Mouse (Mus musculus) CH12.LX (cell line): ENCODE measurements around the gene Tmem179b. TPM values are rescaled to one million over a fixed set of nuclear protein-coding genes. Genes with fewer than 3 reads are reported as not detected.

Source experiments
- DNase-seq: peaks from one replicate; pipeline ENCODE4 v3.0.0-alpha.2; 2013; ENCODE audit errors: extremely low read depth
- H3K27ac ChIP-seq: 2 replicates; pipeline ENCODE4 v1.5.1; 2012; ENCODE audit warnings: low read depth, mild to moderate bottlenecking, control low read depth, moderate library complexity; ENCODE audit not compliant: insufficient read depth
- H3K27me3 ChIP-seq: replicated peaks from 2 replicates; pipeline ENCODE3; 2012; ENCODE audit warnings: inconsistent platforms
- H3K36me3 ChIP-seq, 2 experiments: replicated peaks in 1 of 2; 2 replicates each; pipeline versions ENCODE3 to v1.6.1; 2012; ENCODE audit warnings: inconsistent platforms in 1 of 2, low read length in 1 of 2, mild to moderate bottlenecking in 1 of 2, mixed read lengths in 1 of 2, moderate library complexity in 1 of 2; ENCODE audit not compliant: control insufficient read depth in 1 of 2, insufficient read depth in 1 of 2
- H3K4me1 ChIP-seq, 2 experiments: 2 replicates each; pipeline ENCODE4 v1.6.1; 2012; ENCODE audit warnings: inconsistent platforms in 1 of 2, moderate library complexity in 1 of 2; ENCODE audit not compliant: insufficient read depth in 2 of 2, control insufficient read depth in 1 of 2
- H3K4me2 ChIP-seq: 2 replicates; pipeline ENCODE4 v1.6.1; 2012; ENCODE audit warnings: low read depth, mild to moderate bottlenecking, control low read depth; ENCODE audit not compliant: poor library complexity, insufficient read depth, severe bottlenecking
- H3K4me3 ChIP-seq, 3 experiments: fragments of 150-350 bp in 1 of 3; sonication (generic) in 1 of 3; replicated peaks in 1 of 3; 2 replicates each; pipeline versions ENCODE3 to v1.5.1; 2011 to 2012; ENCODE audit warnings: low read depth in 2 of 3, low read length in 2 of 3, mild to moderate bottlenecking in 2 of 3, moderate library complexity in 2 of 3, control low read depth in 1 of 3, improper control_type of control experiment in 1 of 3, inconsistent platforms in 1 of 3, mixed read lengths in 1 of 3; ENCODE audit not compliant: poor library complexity in 1 of 3
- H3K79me2 ChIP-seq: replicated peaks from 2 replicates; pipeline ENCODE4 v1.6.1; 2012; ENCODE audit warnings: mild to moderate bottlenecking, moderate library complexity; ENCODE audit not compliant: control insufficient read depth, poor library complexity, insufficient read depth, severe bottlenecking; ENCODE audit errors: extremely low read depth
- H3K9ac ChIP-seq: 2 replicates; pipeline ENCODE4 v1.6.1; 2012; ENCODE audit warnings: low read depth, mild to moderate bottlenecking, control low read depth, moderate library complexity; ENCODE audit not compliant: insufficient read depth
- H3K9me3 ChIP-seq: replicated peaks from 2 replicates; pipeline ENCODE3; 2012; ENCODE audit warnings: low read length, inconsistent platforms, mixed read lengths
- CHD2 ChIP-seq: IDR thresholded peaks from 2 replicates; pipeline ENCODE4 v1.6.1; 2011; ENCODE audit warnings: low read length, improper control_type of control experiment
- ETS1 ChIP-seq: conservative IDR thresholded peaks from 2 replicates; pipeline ENCODE4 v1.6.1; 2012; ENCODE audit warnings: low read depth, mild to moderate bottlenecking, inconsistent platforms, low read length, improper control_type of control experiment, moderate library complexity
- JUN ChIP-seq: IDR thresholded peaks from 2 replicates; pipeline ENCODE4 v1.6.1; 2011; ENCODE audit warnings: low read depth, mild to moderate bottlenecking, low read length, improper control_type of control experiment, moderate library complexity; ENCODE audit not compliant: insufficient read depth
- JUND ChIP-seq: conservative IDR thresholded peaks from 2 replicates; pipeline ENCODE4 v1.6.1; 2011; ENCODE audit warnings: low read depth, low read length, improper control_type of control experiment
- KAT2A ChIP-seq: IDR thresholded peaks from 2 replicates; pipeline ENCODE4 v1.6.1; 2012; ENCODE audit warnings: low read length, improper control_type of control experiment, inconsistent platforms; ENCODE audit not compliant: insufficient replicate concordance
- MAX ChIP-seq: IDR thresholded peaks from 2 replicates; pipeline ENCODE4 v1.6.1; 2011; ENCODE audit warnings: low read length, improper control_type of control experiment
- MEF2A ChIP-seq: IDR thresholded peaks from 2 replicates; pipeline ENCODE4 v1.6.1; 2014; ENCODE audit warnings: low read depth, mild to moderate bottlenecking, inconsistent platforms, low read length, improper control_type of control experiment, borderline replicate concordance
- MXI1 ChIP-seq: IDR thresholded peaks from 2 replicates; pipeline ENCODE4 v1.6.1; 2011; ENCODE audit warnings: mild to moderate bottlenecking, low read depth, low read length, improper control_type of control experiment
- MYC ChIP-seq: IDR thresholded peaks from 2 replicates; pipeline ENCODE4 v1.6.1; 2011; ENCODE audit warnings: low read depth, mild to moderate bottlenecking, improper control_type of control experiment, low read length
- NELFE ChIP-seq: IDR thresholded peaks from 2 replicates; pipeline ENCODE4 v1.6.1; 2011; ENCODE audit warnings: low read depth, low read length, improper control_type of control experiment
- POLR2A ChIP-seq: IDR thresholded peaks from 2 replicates; pipeline ENCODE4 v1.6.1; 2011; ENCODE audit warnings: low read depth, mild to moderate bottlenecking, improper control_type of control experiment, low read length
- POLR2AphosphoS2 ChIP-seq: IDR thresholded peaks from 2 replicates; pipeline ENCODE4 v1.6.1; 2011; ENCODE audit warnings: low read depth, low read length, improper control_type of control experiment
- SIN3A ChIP-seq: IDR thresholded peaks from 2 replicates; pipeline ENCODE4 v1.6.1; 2012; ENCODE audit warnings: low read length, improper control_type of control experiment, inconsistent platforms
- SMC3 ChIP-seq: IDR thresholded peaks from 2 replicates; pipeline ENCODE4 v1.6.1; 2011; ENCODE audit warnings: low read depth, low read length, improper control_type of control experiment
- USF1 ChIP-seq: IDR thresholded peaks from 2 replicates; pipeline ENCODE4 v1.6.1; 2014; ENCODE audit warnings: low read depth, mild to moderate bottlenecking, inconsistent platforms, low read length, improper control_type of control experiment
- USF2 ChIP-seq: conservative IDR thresholded peaks from 2 replicates; pipeline ENCODE4 v1.6.1; 2011; ENCODE audit warnings: low read depth, low read length, improper control_type of control experiment
- ZMIZ1 ChIP-seq: IDR thresholded peaks from 2 replicates; pipeline ENCODE4 v1.6.1; 2012; ENCODE audit warnings: low read depth, mild to moderate bottlenecking, inconsistent platforms, low read length, improper control_type of control experiment
- ZNF384 ChIP-seq: IDR thresholded peaks from 2 replicates; pipeline ENCODE4 v1.6.1; 2012; ENCODE audit warnings: low read depth, low read length, improper control_type of control experiment, inconsistent platforms
- dilution Hi-C: fragments of 300-500 bp; cut with MboI; formaldehyde crosslinking; loops from 2 replicates; pipeline ENCODE4 v1.14.3; 2020; ENCODE audit warnings: low sequenced_read_pairs; ENCODE audit not compliant: extremely low pct_unique_long_range_greater_than_20kb, extremely low pct_ligation_motif_present
- in situ Hi-C: fragments of 300-500 bp; cut with MboI; formaldehyde crosslinking; loops from 3 replicates; pipeline ENCODE4 v1.14.3; 2019; ENCODE audit warnings: low sequenced_read_pairs, low pct_ligation_motif_present, low pct_unique_long_range_greater_than_20kb, mixed read lengths
- polyA plus RNA-seq: library from polyadenylated mRNA; unstranded; fragments of >175 nt; gene quantifications from 2 replicates; pipeline ENCODE4 v1.2.1, GENCODE M21; 2012; ENCODE audit warnings: low read depth; ENCODE audit not compliant: insufficient read length
- total RNA-seq, 2 experiments: library from RNA; depleted of rRNA; stranded (reverse); fragments of 300-350 nt in 1 of 2; fragments of >200 nt in 1 of 2; gene quantifications; 2 replicates each; pipeline ENCODE4 v1.2.3; 2012 to 2014

The Tmem179b gene
- total and polyA plus RNA-seq, 3 experiments = 54.4 to 105 (median 72.0) TPM

- Histone ChIP-seq H3K4me1 (peaks cover 2 to 16% of the 10 kb centered on the region in 2 experiments; a peak in 3 of 4 replicates), H3K36me3 (peaks cover 26 to 34% of the 10 kb centered on the region in 2 experiments), H3K4me2 (no peak overlapping the region; the same call in 1 of the 2 replicates), H3K79me2 (peaks cover 27% of the 10 kb centered on the region), H3K9me3 (peaks cover 2% of the 10 kb centered on the region), H3K27ac (0 out of 2 replicates have a peak overlapping the region, but pooled peaks have one; percentile 19), H3K27me3 (no peaks in the 10 kb centered on the region), H3K9ac (no peak overlapping the region), H3K4me3 (no peak overlapping the region)
- DNase-seq = peak; percentile 71
- no peak for TF ChIP-seq USF2
- peak; percentile 71 for TF ChIP-seq POLR2A
- TF ChIP-seq MYC = peak; percentile 13; the same call in 1 of the 2 replicates
- peak; percentile 28; the same call in 1 of the 2 replicates for TF ChIP-seq ZNF384
- TF ChIP-seq POLR2AphosphoS2 = peak; percentile 96; the same call in 1 of the 2 replicates
- TF ChIP-seq ZMIZ1 = peak; percentile 86
- TF ChIP-seq MXI1 = 0 out of 2 replicates have a peak, but pooled peaks have one; percentile 33
- peak; percentile 22; the same call in 1 of the 2 replicates for TF ChIP-seq NELFE
- peak; percentile 80 for TF ChIP-seq CHD2
- no peak for TF ChIP-seq ETS1
- dilution Hi-C loops = no loop called here
- in situ Hi-C loops = loop anchor here (25.0 kb wide), 1 partner anchor 385 kb away; no protein-coding TSS in a partner anchor
Observed at GRCm38 (mm10) chr19:8727495-8728114, 46.7 kb downstream of the Tmem179b start.

GRCm38 (mm10) chr19:8726609-8727390, 47.5 kb downstream of the Tmem179b start:
- H3K9me3 ChIP-seq = no peaks in the 10 kb centered on the region
- in situ Hi-C loops (loop anchor here (25.0 kb wide), 1 partner anchor 386 kb away; no protein-coding TSS in a partner anchor), dilution Hi-C loops (no loop called here)
- H3K9ac ChIP-seq = peak overlapping the region; percentile 100; the same call in 1 of the 2 replicates
- 0 out of 2 replicates have a peak, but pooled peaks have one; percentile 27 for TF ChIP-seq MAX
- TF ChIP-seq KAT2A = 0 out of 2 replicates have a peak, but pooled peaks have one; percentile 40
- no peak for TF ChIP-seq MEF2A
- no peak for TF ChIP-seq JUN
- peak; percentile 98 for TF ChIP-seq POLR2AphosphoS2
- no peak for TF ChIP-seq JUND
- TF ChIP-seq ZMIZ1 = peak; percentile 73
- TF ChIP-seq SMC3 = 0 out of 2 replicates have a peak, but pooled peaks have one; percentile 1
- TF ChIP-seq SIN3A = 0 out of 2 replicates have a peak, but pooled peaks have one; percentile 10
- TF ChIP-seq MYC = 0 out of 2 replicates have a peak, but pooled peaks have one; percentile 34
- no peak for TF ChIP-seq USF1
- TF ChIP-seq POLR2A = peak; percentile 49
- no peak for DNase-seq
- H3K27me3 ChIP-seq = no peaks in the 10 kb centered on the region
- H3K4me1 ChIP-seq = peaks cover 2 to 21% of the 10 kb centered on the region in 2 experiments; a peak in 3 of 4 replicates
- peaks cover 33% of the 10 kb centered on the region for H3K79me2 ChIP-seq
- peak overlapping the region; percentile 68 for H3K4me2 ChIP-seq
- H3K36me3 ChIP-seq = peaks cover 26 to 34% of the 10 kb centered on the region in 2 experiments
- no peak overlapping the region for H3K27ac ChIP-seq
- peak overlapping the region in 2 of 3 experiments; percentile 17 to 81 for H3K4me3 ChIP-seq
